Mouse (Mus musculus) right cerebral cortex, adult 2 months (tissue): ENCODE measurements at regions not wholly inside any gene's neighbourhood (a gene's known extent, or its start where the extent isn't known, plus 50 kb on each side); places are given as distances from the start of the nearest gene placed in this dataset.

Source experiments
- DNase-seq, 2 experiments: peaks; one replicate each; pipeline ENCODE4 v3.0.0; 2021 to 2022; ENCODE audit warnings: low spot score in 2 of 2

- DNase-seq = no peak
Measured at GRCm38 (mm10) chrX:11907167-11907566, 253.0 kb downstream of the Bcor start.

GRCm38 (mm10) chrX:11915984-11916383 is 244.2 kb downstream of the Bcor start:
- no peak for DNase-seq

DNA sequence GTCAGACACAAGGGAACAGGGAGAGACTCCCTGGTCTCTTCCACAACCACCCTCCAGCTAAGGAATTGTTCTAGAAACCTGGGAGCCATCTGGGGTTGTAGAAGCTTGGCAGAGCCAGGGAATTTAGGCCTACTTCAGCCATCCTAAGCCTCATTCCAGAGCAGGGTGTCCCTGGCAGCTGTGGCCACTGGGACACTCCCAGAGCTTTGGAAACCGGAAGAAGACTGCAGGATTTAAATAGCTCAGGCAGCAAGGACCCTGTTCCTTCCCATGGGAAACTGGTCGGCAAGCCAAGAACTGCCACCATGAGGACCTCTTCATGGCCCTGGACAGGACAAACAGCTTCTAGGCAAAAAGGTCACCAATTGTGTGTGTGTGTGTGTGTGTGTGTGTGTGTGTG is 239.9 kb downstream of the Bcor start:
- no peak for DNase-seq

- no peak for DNase-seq
Measured at GRCm38 (mm10) chrX:11924639-11925302, 235.4 kb downstream of the Bcor start.

DNA sequence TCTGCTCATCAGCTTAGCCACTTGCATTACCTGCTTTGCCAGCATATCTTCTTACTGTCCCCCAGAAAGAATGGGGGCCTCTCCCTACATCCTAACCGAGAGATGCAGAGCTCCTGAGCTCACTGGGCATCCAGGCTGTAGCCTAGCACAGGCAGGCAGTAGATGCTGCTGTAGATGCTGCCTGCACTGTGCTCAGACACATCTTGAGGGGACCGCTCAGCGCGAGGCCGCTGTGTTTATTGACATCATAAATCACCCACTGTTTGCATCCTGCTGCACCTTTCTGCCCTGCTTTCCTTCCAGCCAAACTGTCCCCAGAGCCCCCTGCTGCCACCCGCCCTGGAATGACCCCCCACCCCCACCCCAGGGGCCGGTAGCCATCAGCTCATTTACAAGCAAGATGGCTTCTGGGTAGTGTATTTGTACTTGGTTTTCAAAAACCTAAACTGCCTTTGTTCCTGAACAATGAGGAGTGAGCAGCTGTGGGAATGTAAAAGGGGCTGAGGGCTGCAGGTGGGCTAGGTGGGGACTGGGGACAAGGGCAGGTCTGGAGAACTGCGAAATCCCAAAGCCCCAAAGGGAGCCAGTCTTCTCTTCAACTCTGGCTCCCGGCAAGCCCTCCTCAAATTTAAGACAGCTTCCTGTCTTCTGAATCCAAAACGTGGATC is 233.2 kb downstream of the Bcor start:
- DNase-seq = no peak

GRCm38 (mm10) chrX:11929448-11929847 is 230.7 kb downstream of the Bcor start:
- DNase-seq = no peak

DNA sequence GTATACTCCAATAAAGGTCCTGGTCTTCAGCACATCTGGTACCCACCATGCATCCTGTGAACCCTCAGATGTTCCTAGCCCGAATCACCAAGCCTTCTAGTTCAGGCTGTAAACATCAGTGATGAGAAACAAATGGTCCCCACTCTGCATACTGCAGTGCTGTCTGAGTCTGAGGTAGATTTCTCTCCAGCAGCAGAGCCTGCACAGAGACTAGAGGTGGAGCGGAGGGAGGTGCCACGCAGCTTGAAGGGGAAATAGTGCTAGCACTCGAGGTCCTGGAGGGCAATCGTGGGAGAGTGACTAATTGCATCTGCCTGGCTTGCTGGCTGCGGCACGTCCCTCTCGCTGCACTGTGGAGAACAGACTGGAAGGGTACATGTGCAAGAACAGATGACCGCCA is 228.7 kb downstream of the Bcor start:
- DNase-seq = no peak

DNA sequence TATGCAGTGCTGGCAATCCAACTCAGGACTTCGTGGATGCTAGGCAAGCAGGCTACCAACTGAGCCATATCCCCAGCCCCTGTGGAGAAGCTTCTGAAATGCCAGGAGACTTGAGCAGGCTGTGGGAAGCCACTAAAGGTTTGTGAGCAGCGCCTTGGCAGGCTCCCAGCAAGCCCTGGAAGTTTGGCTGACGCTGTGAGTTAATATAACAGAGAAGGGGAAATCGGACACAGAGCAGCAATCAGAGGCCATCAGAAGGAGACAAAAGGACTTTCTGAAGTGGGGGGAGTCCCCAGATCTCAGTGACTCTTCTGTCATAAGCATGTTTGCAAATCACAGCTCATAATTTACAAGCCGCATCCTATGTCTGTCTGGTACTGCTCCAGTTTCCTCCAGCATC is 224.8 kb downstream of the Bcor start:
- DNase-seq = peak; percentile 22 to 29

GRCm38 (mm10) chrX:11940246-11940645 is 219.9 kb downstream of the Bcor start:
- DNase-seq = no peak

GRCm38 (mm10) chrX:11943367-11943766 is 216.8 kb downstream of the Bcor start:
- no peak for DNase-seq

- DNase-seq = no peak
Measured at GRCm38 (mm10) chrX:11944574-11944973, 215.6 kb downstream of the Bcor start.

DNA sequence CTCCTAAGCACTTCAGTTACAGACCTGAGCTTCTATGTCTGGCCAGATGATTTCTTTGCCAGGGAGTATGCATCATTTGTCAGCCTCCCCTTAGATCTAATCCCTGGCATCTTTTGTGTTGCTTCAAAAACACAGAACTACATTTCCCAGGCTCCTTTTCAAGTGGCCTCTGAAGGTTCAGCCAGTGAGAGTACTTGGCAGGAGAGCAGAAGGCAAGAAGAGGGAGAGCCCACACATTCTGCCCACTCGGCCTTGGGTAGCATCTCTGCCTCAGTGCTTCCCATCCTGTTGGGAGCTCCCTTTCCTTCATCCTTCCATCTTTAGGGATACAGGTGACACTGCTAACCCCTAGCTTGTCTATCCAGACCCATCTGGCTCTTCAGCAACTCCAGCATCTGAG is 214.9 kb downstream of the Bcor start:
- no peak for DNase-seq

DNA sequence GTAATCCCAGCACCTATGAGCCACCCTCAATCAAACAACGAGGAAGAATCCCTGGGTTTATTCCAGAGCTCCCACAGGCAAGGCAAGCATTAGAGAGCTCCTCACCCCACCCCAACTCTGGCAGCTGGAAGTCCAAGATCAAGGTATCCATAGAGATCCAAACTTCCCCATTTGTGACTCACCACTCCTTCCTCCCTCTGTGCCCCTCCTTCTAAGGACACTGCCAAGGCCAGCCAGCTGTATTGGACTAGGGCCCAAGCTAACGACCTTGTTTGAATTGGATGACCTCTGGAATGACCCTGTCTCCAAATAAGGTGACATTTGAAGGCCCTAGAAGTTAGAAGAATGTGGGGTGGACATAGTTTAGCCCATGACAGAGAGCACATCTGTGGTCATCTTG is 208.0 kb downstream of the Bcor start:
- DNase-seq = no peak

- DNase-seq = no peak
Measured at GRCm38 (mm10) chrX:11956194-11956593, 204.0 kb downstream of the Bcor start.

DNA sequence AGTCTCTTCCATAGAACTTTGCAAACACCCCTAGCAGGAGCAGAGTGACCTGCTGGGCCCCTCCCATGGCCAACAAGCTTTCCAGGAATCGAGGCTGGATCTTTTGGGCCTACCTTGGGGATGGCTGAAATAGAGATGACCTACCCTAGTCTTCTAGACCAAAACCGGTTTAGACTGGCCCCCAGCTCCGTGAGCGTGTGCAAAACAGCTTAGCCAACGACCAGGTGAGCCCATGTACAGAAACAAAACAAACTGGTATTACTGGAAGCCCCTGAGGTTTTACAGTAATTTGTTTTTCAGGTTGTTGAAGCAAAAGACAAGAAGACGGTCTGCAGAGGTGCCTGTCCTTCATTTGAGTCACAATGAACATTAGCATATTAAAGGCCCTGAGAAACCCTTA is 203.1 kb downstream of the Bcor start:
- no peak for DNase-seq

DNA sequence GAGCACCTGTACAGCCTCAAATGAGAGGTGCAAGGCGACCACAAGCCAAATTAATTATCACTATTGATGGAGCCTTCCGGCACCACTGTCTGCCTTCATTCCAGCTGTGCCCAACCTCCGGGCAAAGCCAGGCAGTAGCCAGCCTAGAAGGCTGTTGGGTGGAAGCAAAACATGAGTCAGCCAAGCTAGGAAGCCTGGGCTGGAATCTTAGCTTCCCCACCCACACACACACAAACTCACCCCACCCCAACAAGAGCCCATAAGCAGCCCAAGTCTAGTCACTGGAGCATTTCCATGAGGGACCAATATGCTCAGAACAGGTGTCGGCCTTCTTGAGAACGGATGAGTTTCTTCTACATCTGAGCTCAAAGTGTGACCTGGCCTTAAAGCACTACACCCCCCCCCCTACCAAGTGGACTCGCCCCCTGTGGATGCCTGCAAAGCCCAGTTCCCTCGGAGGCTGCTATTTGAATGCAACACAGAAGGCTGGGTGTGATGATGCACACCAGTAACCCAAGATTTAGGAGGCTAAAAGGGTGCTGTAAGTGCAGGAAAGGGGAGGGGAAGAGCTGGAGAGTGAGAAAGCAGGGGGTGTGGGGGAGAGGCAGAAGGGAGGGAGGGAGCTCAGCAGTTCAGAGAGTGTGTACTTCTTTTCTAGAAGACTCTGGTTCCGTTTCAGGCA is 200.1 kb downstream of the Bcor start:
- peak; percentile 7 to 8 for DNase-seq

- no peak for DNase-seq
Measured at GRCm38 (mm10) chrX:11961350-11961749, 198.8 kb downstream of the Bcor start.

GRCm38 (mm10) chrX:11964428-11964827 is 195.7 kb downstream of the Bcor start:
- DNase-seq = no peak

DNA sequence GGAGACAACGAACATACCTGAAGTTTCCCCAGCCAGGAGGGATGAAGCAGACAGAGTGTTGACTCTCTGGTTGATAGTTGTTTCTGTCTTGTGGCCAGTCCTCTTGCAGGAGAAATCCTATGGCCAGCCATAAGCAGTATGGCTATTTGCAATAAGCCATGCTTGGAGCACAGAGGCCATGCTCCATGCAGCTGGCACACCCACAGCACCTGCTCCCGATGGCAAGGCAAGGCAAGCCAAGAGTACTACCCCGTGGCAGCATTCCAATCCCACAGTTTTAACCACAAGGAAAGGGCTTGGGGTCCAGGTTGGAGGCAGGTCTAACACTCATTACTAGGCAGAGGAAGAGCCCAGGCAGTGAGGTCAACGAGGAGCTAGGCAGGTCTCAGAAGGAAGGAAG is 181.5 kb downstream of the Bcor start:
- DNase-seq = no peak

DNA sequence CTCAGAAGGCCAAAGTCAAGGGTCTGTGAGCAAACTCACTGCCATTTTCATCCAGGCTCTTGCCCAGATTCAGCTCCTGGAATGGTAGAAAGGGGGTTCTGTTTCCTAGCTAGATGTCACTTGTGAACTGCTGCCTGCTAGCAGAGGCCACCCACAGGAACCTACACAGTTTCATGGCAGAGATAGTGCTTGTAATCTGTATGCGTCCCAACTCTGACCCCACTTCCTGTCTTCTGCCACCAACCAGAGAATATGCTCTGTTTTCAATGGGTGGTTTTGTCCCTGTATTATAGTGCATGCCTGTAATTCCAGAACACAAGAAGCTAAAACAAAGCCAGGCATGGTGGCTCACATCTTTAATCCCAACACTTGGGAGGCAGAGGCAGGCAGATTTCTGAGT is 176.9 kb downstream of the Bcor start:
- no peak for DNase-seq
